Comparison of ENCODE assay signal across 9 mouse cellular contexts in the genomic region with DNA sequence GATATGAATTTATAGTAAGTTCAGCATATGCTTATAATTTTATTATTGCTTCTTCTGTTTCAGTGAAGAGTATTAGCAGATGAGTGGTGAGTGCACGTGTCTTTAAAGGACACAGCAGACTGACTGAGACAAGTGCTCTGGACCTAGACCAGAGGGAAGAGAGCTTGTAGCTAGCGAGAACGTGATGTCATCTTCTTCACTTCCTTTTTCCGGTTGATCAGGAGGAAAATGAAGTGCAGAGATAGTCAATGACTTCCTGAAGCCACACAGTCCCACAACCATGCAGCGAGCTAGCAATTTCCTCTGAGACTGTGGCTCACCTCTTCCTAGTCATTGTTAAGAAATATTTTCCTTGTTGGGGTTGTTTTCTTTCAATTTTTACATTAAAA. TPM values are rescaled to one million over a fixed set of nuclear protein-coding genes. Genes with fewer than 3 reads are reported as not detected.
DNase-seq lines count a peak whose midpoint lies in the region; ATAC-seq and TF ChIP-seq lines count a peak whose summit lies in the region.
"Had no signal": no experiment of that assay in that cellular context is flagged by ENCODE, and none has a peak within 500 bp of the region (broad histone marks: within the 10 kb centered on the region; RNA-seq: fewer than 3 reads in every experiment).

No protein-coding gene starts in this region.

- dilution Hi-C loops in CH12.LX (cut with MboI; ENCODE audit: extremely low pct_ligation_motif_present, extremely low pct_unique_long_range_greater_than_20kb, low sequenced_read_pairs), result no loop called here

- 85% methylated on average over 5 of the region's 5 CpGs for WGBS in limb, embryonic 12.5 days
- whole genome bisulfite sequencing in limb, embryonic 10.5 days, result 82% methylated on average over 5 of the region's 5 CpGs
- 81% methylated on average over 5 of the region's 5 CpGs for WGBS in midbrain, embryonic 10.5 days

- ATAC-seq in limb, embryonic 12.5 days (ENCODE audit: insufficient number of reproducible peaks, insufficient read depth, low FRiP score, low TSS enrichment, low read depth), result no peak
- peak; percentile 51 for ATAC-seq in megakaryocyte, adult 5-6 weeks (ENCODE audit: poor library complexity, severe bottlenecking)

- TF ChIP-seq RAD21 in CH12.LX (IDR thresholded peaks at IDR 0.05; ENCODE audit: low read depth, low read length), result no peak

- in situ Hi-C loops in CH12.LX (cut with MboI; ENCODE audit: low pct_ligation_motif_present, low pct_unique_long_range_greater_than_20kb, low sequenced_read_pairs), result no loop called here

- peak; percentile 55 for TF ChIP-seq POLR2A in CH12.LX (IDR thresholded peaks at IDR 0.05; ENCODE audit: low read depth, low read length)

- H3K4me2 ChIP-seq in limb, embryonic 12.5 days, result no peak overlapping the region
- peak overlapping the region; percentile 64; the same call in 1 of the 2 replicates for H3K4me2 ChIP-seq in CH12.LX (ENCODE audit: insufficient read depth, low read depth, poor library complexity, severe bottlenecking)
- H3K4me2 ChIP-seq: hindbrain, embryonic 12.5 days had no signal

- TF ChIP-seq CTCF in CH12.LX (conservative IDR thresholded peaks at IDR 0.05 in 1 of 2, IDR thresholded peaks at IDR 0.05 in 1 of 2; ENCODE audit: low read depth in 2 of 2, low read length in 2 of 2), result no peak

- H3K36me3 ChIP-seq in limb, embryonic 12.5 days, result peaks cover 40% of the 10 kb centered on the region
- H3K36me3 ChIP-seq in limb, embryonic 10.5 days, result peaks cover 24% of the 10 kb centered on the region
- H3K36me3 ChIP-seq in CH12.LX (replicated peaks in 1 of 2; ENCODE audit: control insufficient read depth in 1 of 2, insufficient read depth in 1 of 2, low read length in 1 of 2), result peaks cover 10 to 20% of the 10 kb centered on the region in 2 experiments
- peaks cover 26% of the 10 kb centered on the region for H3K36me3 ChIP-seq in midbrain, embryonic 10.5 days

- no peak for DNase-seq in limb, embryonic 10.5 days (ENCODE audit: low spot score)
- DNase-seq in B cell, adult 2 months, result peak; percentile 55
- peak; percentile 87 for DNase-seq in CH12.LX (ENCODE audit: extremely low read depth)
- DNase-seq in ovary, adult 18-20 months (ENCODE audit: low spot score), result no peak
- no peak for DNase-seq in midbrain, embryonic 10.5 days (ENCODE audit: low spot score)

- no peaks in the 10 kb centered on the region for H3K27me3 ChIP-seq in limb, embryonic 12.5 days
- H3K27me3 ChIP-seq in limb, embryonic 10.5 days (ENCODE audit: low read depth, poor library complexity, severe bottlenecking), result no peaks in the 10 kb centered on the region
- no peaks in the 10 kb centered on the region for H3K27me3 ChIP-seq in CH12.LX (replicated peaks)
- H3K27me3 ChIP-seq in midbrain, embryonic 10.5 days (ENCODE audit: low read depth, poor library complexity, severe bottlenecking), result no peaks in the 10 kb centered on the region
- H3K27me3 ChIP-seq: hindbrain, embryonic 12.5 days had no signal

- no peaks in the 10 kb centered on the region for H3K9me3 ChIP-seq in limb, embryonic 12.5 days
- H3K9me3 ChIP-seq in limb, embryonic 10.5 days (replicated peaks), result no peaks in the 10 kb centered on the region
- no peaks in the 10 kb centered on the region for H3K9me3 ChIP-seq in CH12.LX (replicated peaks; ENCODE audit: low read length)
- H3K9me3 ChIP-seq in midbrain, embryonic 10.5 days (replicated peaks), result no peaks in the 10 kb centered on the region
- H3K9me3 ChIP-seq: hindbrain, embryonic 12.5 days had no signal

- no peaks in the 10 kb centered on the region for H3K79me2 ChIP-seq in CH12.LX (replicated peaks; ENCODE audit: control insufficient read depth, extremely low read depth, insufficient read depth, poor library complexity, severe bottlenecking)

- H3K9ac ChIP-seq in limb, embryonic 12.5 days (replicated peaks), result no peak overlapping the region
- no peak overlapping the region for H3K9ac ChIP-seq in CH12.LX (ENCODE audit: insufficient read depth, low read depth)
- H3K9ac ChIP-seq: hindbrain, embryonic 12.5 days had no signal

- H3K4me1 ChIP-seq in limb, embryonic 12.5 days (replicated peaks), result peaks cover 13% of the 10 kb centered on the region
- peaks cover 10% of the 10 kb centered on the region for H3K4me1 ChIP-seq in limb, embryonic 10.5 days
- peaks cover 41 to 58% of the 10 kb centered on the region in 2 experiments for H3K4me1 ChIP-seq in CH12.LX (ENCODE audit: control insufficient read depth in 1 of 2, insufficient read depth in 2 of 2)
- peaks cover 31% of the 10 kb centered on the region for H3K4me1 ChIP-seq in midbrain, embryonic 10.5 days

- 0 out of 2 replicates have a peak overlapping the region, but pooled peaks have one; percentile 41 for H3K27ac ChIP-seq in limb, embryonic 12.5 days
- H3K27ac ChIP-seq in limb, embryonic 10.5 days, result no peak overlapping the region
- H3K27ac ChIP-seq in CH12.LX (ENCODE audit: insufficient read depth, low read depth), result peak overlapping the region; percentile 99; the same call in 1 of the 2 replicates
- H3K27ac ChIP-seq in midbrain, embryonic 10.5 days (replicated peaks), result no peak overlapping the region
- H3K27ac ChIP-seq: hindbrain, embryonic 12.5 days had no signal

- TF ChIP-seq EP300 in CH12.LX (IDR thresholded peaks at IDR 0.05; ENCODE audit: low read length), result peak; percentile 80

- H3K4me3 ChIP-seq in limb, embryonic 12.5 days (replicated peaks), result no peak overlapping the region
- no peak overlapping the region for H3K4me3 ChIP-seq in limb, embryonic 10.5 days
- H3K4me3 ChIP-seq in CH12.LX (replicated peaks in 1 of 3; ENCODE audit: low read depth in 2 of 3, low read length in 2 of 3, poor library complexity in 1 of 3), result no peak overlapping the region
- no peak overlapping the region for H3K4me3 ChIP-seq in midbrain, embryonic 10.5 days
- H3K4me3 ChIP-seq: hindbrain, embryonic 12.5 days; left cerebral cortex, adult 2 months had no signal

TF ChIP-seq in CH12.LX, 34 proteins besides CTCF, POLR2A, EP300 and RAD21 (continues in another document):
- TF ChIP-seq ZNF384 (IDR thresholded peaks at IDR 0.05; ENCODE audit: low read depth, low read length) (no peak), SIN3A (IDR thresholded peaks at IDR 0.05; ENCODE audit: low read length) (peak; percentile 43; the same call in 1 of the 2 replicates), JUN (IDR thresholded peaks at IDR 0.05; ENCODE audit: insufficient read depth, low read depth, low read length) (peak; percentile 78), MAX (IDR thresholded peaks at IDR 0.05; ENCODE audit: low read length) (0 out of 2 replicates have a peak, but pooled peaks have one; percentile 75), ETS1 (conservative IDR thresholded peaks at IDR 0.05; ENCODE audit: low read depth, low read length) (peak; percentile 69), MEF2A (IDR thresholded peaks at IDR 0.05; ENCODE audit: borderline replicate concordance, low read depth, low read length) (peak; percentile 4; the same call in 1 of the 2 replicates), NRF1 (IDR thresholded peaks at IDR 0.05; ENCODE audit: low read depth, low read length) (no peak), TCF12 (IDR thresholded peaks at IDR 0.05; ENCODE audit: low read depth, low read length) (no peak; the same call in 1 of the 2 replicates), NELFE (IDR thresholded peaks at IDR 0.05; ENCODE audit: low read depth, low read length) (0 out of 2 replicates have a peak, but pooled peaks have one; percentile 32), CHD1 (IDR thresholded peaks at IDR 0.05; ENCODE audit: low read depth, low read length) (no peak), E2F4 (IDR thresholded peaks at IDR 0.05; ENCODE audit: insufficient replicate concordance, low read depth, low read length) (0 out of 2 replicates have a peak, but pooled peaks have one; percentile 27), BHLHE40 (IDR thresholded peaks at IDR 0.05; ENCODE audit: low read depth, low read length) (no peak; the same call in none of the 2 replicates), UBTF (IDR thresholded peaks at IDR 0.05; ENCODE audit: low read depth, low read length) (no peak), SMC3 (IDR thresholded peaks at IDR 0.05; ENCODE audit: low read depth, low read length) (no peak), GABPA (IDR thresholded peaks at IDR 0.05; ENCODE audit: insufficient replicate concordance, low read depth, low read length) (no peak), USF1 (IDR thresholded peaks at IDR 0.05; ENCODE audit: low read depth, low read length) (no peak), JUND (conservative IDR thresholded peaks at IDR 0.05; ENCODE audit: low read depth, low read length) (peak; percentile 87), MXI1 (IDR thresholded peaks at IDR 0.05; ENCODE audit: low read depth, low read length) (no peak), ELF1 (IDR thresholded peaks at IDR 0.05; ENCODE audit: low read depth, low read length) (peak; percentile 88), MYC (IDR thresholded peaks at IDR 0.05; ENCODE audit: low read depth, low read length) (peak; percentile 84), USF2 (conservative IDR thresholded peaks at IDR 0.05; ENCODE audit: low read depth, low read length) (no peak), IRF4 (IDR thresholded peaks at IDR 0.05; ENCODE audit: low read depth, low read length) (peak; percentile 67; the same call in 1 of the 2 replicates), ZMIZ1 (IDR thresholded peaks at IDR 0.05; ENCODE audit: low read depth, low read length) (peak; percentile 25; the same call in 1 of the 2 replicates), ZKSCAN1 (IDR thresholded peaks at IDR 0.05; ENCODE audit: borderline replicate concordance, low read depth, low read length) (no peak)

RNA-seq across cellular contexts. Expression of a gene that starts 16.9 kb away (rescaled TPM):
- 7.3 and 8.2 TPM in 2 replicates for polyA plus RNA-seq in limb, embryonic 12.5 days (2016; fragmentation: Nextera tagmentation; extraction: Ambion mirVana)
- 5.0 and 5.7 TPM in 2 replicates for polyA plus RNA-seq in limb, embryonic 10.5 days (2016; fragmentation: Nextera tagmentation; extraction: Ambion mirVana)
- total RNA-seq in CH12.LX (2012; rRNA removed) (3.3 and 4.8 TPM in 2 replicates), CH12.LX (2014; rRNA removed) (2.6 and 2.9 TPM in 2 replicates)
- polyA plus RNA-seq in CH12.LX (2012; ENCODE audit: insufficient read length, low read depth), result 2.7 TPM in 2 replicates
- total RNA-seq in megakaryocyte, adult 5-6 weeks (2015), result 7.4 and 7.7 TPM in 2 replicates
- total RNA-seq in megakaryocyte, adult 5-6 weeks (2017), result 15.2 and 17.1 TPM in 2 replicates
- polyA plus RNA-seq in midbrain, embryonic 10.5 days (2016; fragmentation: Nextera tagmentation; extraction: Ambion mirVana), result 5.4 and 7.0 TPM in 2 replicates

RNA-seq across cellular contexts. Expression of a gene that starts 33.2 kb away (rescaled TPM):
- polyA plus RNA-seq in limb, embryonic 12.5 days (2016; fragmentation: Nextera tagmentation; extraction: Ambion mirVana), result 7.9 and 10.5 TPM in 2 replicates
- 5.4 and 6.9 TPM in 2 replicates for polyA plus RNA-seq in limb, embryonic 10.5 days (2016; fragmentation: Nextera tagmentation; extraction: Ambion mirVana)
- 2.9 and 6.7 TPM in 2 replicates for total RNA-seq in CH12.LX (2012; rRNA removed)
- total RNA-seq in CH12.LX (2014; rRNA removed), result 1.4 and 2.3 TPM in 2 replicates
- 2.4 TPM in 2 replicates for polyA plus RNA-seq in CH12.LX (2012; ENCODE audit: insufficient read length, low read depth)
- total RNA-seq in megakaryocyte, adult 5-6 weeks (2015), result 0.16 and 0.30 TPM in 2 replicates
- 0.29 and 0.85 TPM in 2 replicates for total RNA-seq in megakaryocyte, adult 5-6 weeks (2017)
- 3.2 and 4.2 TPM in 2 replicates for polyA plus RNA-seq in midbrain, embryonic 10.5 days (2016; fragmentation: Nextera tagmentation; extraction: Ambion mirVana)

Comparison
In these comparisons a context has a peak if more than half of its experiments do, and no peak if none do; other contexts are left out.
1. H3K27ac ChIP-seq: peak in limb, embryonic 12.5 days (single experiment) and CH12.LX (single experiment); none in limb, embryonic 10.5 days (single experiment) and midbrain, embryonic 10.5 days (single experiment).
2. DNase-seq: peak in B cell, adult 2 months (2 of 2) and CH12.LX (single experiment); none in limb, embryonic 10.5 days (single experiment), ovary, adult 18-20 months (single experiment) and midbrain, embryonic 10.5 days (single experiment).